Mouse (Mus musculus): ENCODE measurements around the gene Hoxa6.

GRCm38 (mm10) chr6:52174968-52175751 is 33.4 kb downstream of the Hoxa6 start:
- no peak for TF ChIP-seq CTCF (IDR thresholded peaks at IDR 0.05)
- TF ChIP-seq EP300 (IDR thresholded peaks at IDR 0.05) = no peak
